Mouse (Mus musculus): ENCODE data around the gene Necap2. TPM values are rescaled to one million over a fixed set of nuclear protein-coding genes. Genes with fewer than 3 reads are reported as not detected.

Necap2 gene
- polyA plus RNA-seq, 1 experiment from 2014 or later, result 87.5 TPM

Other genes starting within 250 kb of the Necap2 start
- gene Padi1, start 232.6 kb downstream of the Necap2 start, polyA plus RNA-seq (2015; fragmentation: Nextera tagmentation; extraction: Ambion mirVana), result 0.02 TPM in 1 of 2 replicates, not detected in the other
- gene Padi2, start 172.0 kb downstream of the Necap2 start, polyA plus RNA-seq (2015; fragmentation: Nextera tagmentation; extraction: Ambion mirVana), result 1.6 and 1.7 TPM in 2 replicates
- 190 and 193 TPM in 2 replicates for gene Sdhb, start 117.2 kb downstream of the Necap2 start, polyA plus RNA-seq (2015; fragmentation: Nextera tagmentation; extraction: Ambion mirVana)
- 15.7 and 18.3 TPM in 2 replicates for gene Atp13a2, start 91.5 kb downstream of the Necap2 start, polyA plus RNA-seq (2015; fragmentation: Nextera tagmentation; extraction: Ambion mirVana)
- 15.3 and 20.3 TPM in 2 replicates for gene Mfap2, start 67.9 kb downstream of the Necap2 start, polyA plus RNA-seq (2015; fragmentation: Nextera tagmentation; extraction: Ambion mirVana)
- 0.59 and 0.63 TPM in 2 replicates for gene Crocc, start 17.8 kb downstream of the Necap2 start, polyA plus RNA-seq (2015; fragmentation: Nextera tagmentation; extraction: Ambion mirVana)
- gene Spata21, start 10.0 kb upstream of the Necap2 start, polyA plus RNA-seq (2015; fragmentation: Nextera tagmentation; extraction: Ambion mirVana), result not detected in 2 replicates
- 18.1 and 19.1 TPM in 2 replicates for gene Szrd1, start 61.4 kb upstream of the Necap2 start, polyA plus RNA-seq (2015; fragmentation: Nextera tagmentation; extraction: Ambion mirVana)
- gene Fbxo42, start 69.6 kb upstream of the Necap2 start, polyA plus RNA-seq (2015; fragmentation: Nextera tagmentation; extraction: Ambion mirVana), result 16.3 and 18.0 TPM in 2 replicates
- gene Rsg1, start 135.6 kb upstream of the Necap2 start, polyA plus RNA-seq (2015; fragmentation: Nextera tagmentation; extraction: Ambion mirVana), result 0.99 and 1.6 TPM in 2 replicates
- gene Arhgef19, start 161.1 kb upstream of the Necap2 start, polyA plus RNA-seq (2015; fragmentation: Nextera tagmentation; extraction: Ambion mirVana), result 1.1 and 1.3 TPM in 2 replicates
- gene Epha2, start 222.9 kb upstream of the Necap2 start, polyA plus RNA-seq (2015; fragmentation: Nextera tagmentation; extraction: Ambion mirVana), result 0.53 and 0.93 TPM in 2 replicates